Mouse (Mus musculus) liver, embryonic 14.5 days (tissue): ENCODE results near the gene Tbc1d10b. TPM values are rescaled to one million over a fixed set of nuclear protein-coding genes. Genes with fewer than 3 reads are reported as not detected.
A peak's percentile ranks its signal among the peaks of the same experiment; 100 is the strongest.

Source experiments
- ATAC-seq: fragments of 200-750 bp; cut with Nextera tagmentation; 2 replicates; pipeline ENCODE4 v1.8.0; 2017; ENCODE audit warnings: moderate number of reproducible peaks, mild to moderate bottlenecking, moderate library complexity; ENCODE audit not compliant: insufficient read depth
- DNase-seq, 3 experiments: peaks; one replicate each; pipeline ENCODE4 v3.0.0-alpha.2; 2012 to 2013; ENCODE audit warnings: low read depth in 3 of 3, low spot score in 3 of 3
- H3K27ac ChIP-seq: fragments of 300-500 bp; sonication (generic); 2 replicates; pipeline ENCODE4 v1.5.1; 2014; ENCODE audit warnings: moderate library complexity, mild to moderate bottlenecking, control low read depth, inconsistent platforms
- H3K27me3 ChIP-seq: fragments of 300-500 bp; sonication (generic); 2 replicates; pipeline ENCODE4 v1.6.1; 2014; ENCODE audit warnings: mild to moderate bottlenecking, low read length, moderate library complexity; ENCODE audit not compliant: control insufficient read depth, insufficient read depth
- H3K36me3 ChIP-seq: fragments of 300-500 bp; sonication (generic); replicated peaks from 2 replicates; pipeline ENCODE4 v1.6.1; 2014; ENCODE audit warnings: low read depth; ENCODE audit not compliant: control insufficient read depth, insufficient read depth
- H3K4me1 ChIP-seq, 2 experiments: fragments of 200-500 bp in 1 of 2; fragments of 300-500 bp in 1 of 2; sonication (generic) in 1 of 2; replicated peaks; 2 replicates each; pipeline ENCODE4 v1.6.1; 2012 to 2014; ENCODE audit warnings: antibody characterized with exemption in 1 of 2, inconsistent platforms in 1 of 2, low read length in 1 of 2; ENCODE audit not compliant: control insufficient read depth in 2 of 2, insufficient read depth in 2 of 2
- H3K4me2 ChIP-seq: fragments of 300-500 bp; sonication (generic); 2 replicates; pipeline ENCODE4 v1.6.1; 2014; ENCODE audit warnings: low read depth, mild to moderate bottlenecking, control low read depth, moderate library complexity
- H3K4me3 ChIP-seq, 2 experiments: fragments of 200-500 bp in 1 of 2; fragments of 300-500 bp in 1 of 2; sonication (generic) in 1 of 2; 2 replicates each; pipeline ENCODE4 v1.5.1; 2012 to 2014; ENCODE audit warnings: low read depth in 2 of 2, low read length in 2 of 2, mild to moderate bottlenecking in 2 of 2, control low read depth in 1 of 2, inconsistent platforms in 1 of 2, moderate library complexity in 1 of 2; ENCODE audit not compliant: insufficient read depth in 1 of 2
- H3K9ac ChIP-seq: fragments of 300-500 bp; sonication (generic); replicated peaks from 2 replicates; pipeline ENCODE4 v1.6.1; 2014; ENCODE audit warnings: mild to moderate bottlenecking, control low read depth, moderate library complexity
- H3K9me3 ChIP-seq: fragments of 300-500 bp; sonication (generic); 2 replicates; pipeline ENCODE4 v1.6.1; 2016; ENCODE audit warnings: low read length, mixed read lengths; ENCODE audit not compliant: control insufficient read depth
- CTCF ChIP-seq: IDR thresholded peaks from 2 replicates; pipeline ENCODE4 v1.5.1; 2016; ENCODE audit warnings: antibody characterized with exemption, low read depth, control low read depth
- EP300 ChIP-seq: IDR thresholded peaks from 2 replicates; pipeline ENCODE4 v1.6.1; 2016; ENCODE audit warnings: antibody characterized with exemption, low read depth
- WGBS: fragments of 180-500 bp; shearing (Covaris S2); extraction: QIAGEN DNeasy Blood & Tissue Kit; methylation state at CpG from one replicate; pipeline ENCODE4 v1.1.7; 2014; ENCODE audit not compliant: insufficient replicate concordance; 5-methylcytosine and 5-hydroxymethylcytosine counted together
- polyA plus RNA-seq, 2 experiments: library from polyadenylated mRNA; depleted of rRNA in 1 of 2; stranded (reverse) in 1 of 2; unstranded in 1 of 2; fragments of >200 nt; fragmentation: Nextera tagmentation in 1 of 2; extraction: Ambion mirVana in 1 of 2; gene quantifications; 2 replicates each; pipeline versions ENCODE4 v1.2.1 to v1.2.3; 2012 to 2014

The Tbc1d10b gene
- polyA plus RNA-seq, 2 experiments = 10.9 to 15.5 TPM

DNA sequence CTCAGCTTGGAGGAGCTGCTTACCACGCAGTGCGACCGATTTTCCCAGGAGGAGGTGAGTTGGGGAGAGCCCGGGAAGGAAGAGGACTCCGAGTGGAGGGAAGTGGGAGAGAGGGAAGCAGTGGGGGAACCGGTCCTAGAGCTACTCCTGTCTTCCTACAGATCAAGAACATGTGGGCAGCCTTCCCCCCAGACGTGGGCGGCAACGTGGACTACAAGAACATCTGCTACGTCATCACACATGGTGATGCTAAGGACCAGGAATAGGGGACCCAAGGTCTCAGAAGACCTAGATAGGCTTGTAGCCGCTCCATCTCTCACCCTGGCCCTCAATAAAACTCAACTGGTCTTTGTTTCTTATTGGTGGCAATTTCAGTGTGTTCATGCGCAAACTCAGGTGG is 5.7 kb upstream of the Tbc1d10b start:
- H3K27me3 ChIP-seq = no peaks in the 10 kb centered on the region
- no peak overlapping the region for H3K4me3 ChIP-seq
- H3K27ac ChIP-seq = no peak overlapping the region
- DNase-seq (no peak), ATAC-seq (no peak)
- no peaks in the 10 kb centered on the region for H3K36me3 ChIP-seq
- H3K4me2 ChIP-seq = no peak overlapping the region
- TF ChIP-seq CTCF (no peak), EP300 (no peak)
- no peak overlapping the region for H3K9ac ChIP-seq
- H3K4me1 ChIP-seq = peaks cover 22 to 35% of the 10 kb centered on the region in 2 experiments
- WGBS = 62% methylated on average over 12 of the region's 12 CpGs
- H3K9me3 ChIP-seq = no peaks in the 10 kb centered on the region

DNA sequence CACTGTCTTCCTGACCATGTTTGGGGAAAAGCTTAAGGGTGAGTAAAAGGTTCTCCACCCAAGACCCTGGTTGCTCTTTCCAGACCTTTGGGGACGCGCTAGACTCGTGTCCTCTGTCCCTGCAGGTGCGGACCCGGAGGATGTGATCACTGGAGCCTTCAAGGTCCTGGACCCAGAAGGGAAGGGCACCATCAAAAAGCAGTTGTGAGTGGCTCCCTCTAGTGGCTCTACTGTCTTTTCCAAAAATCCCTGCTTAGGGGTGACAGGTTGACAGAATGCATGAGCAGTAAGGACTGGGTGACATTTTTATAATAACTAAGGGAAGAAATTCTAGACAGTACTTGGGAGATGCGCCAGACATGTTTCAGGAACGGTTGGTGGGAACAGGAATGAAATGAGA is 5.2 kb upstream of the Tbc1d10b start:
- no peak overlapping the region for H3K27ac ChIP-seq
- H3K4me1 ChIP-seq = peaks cover 17 to 31% of the 10 kb centered on the region in 2 experiments
- no peaks in the 10 kb centered on the region for H3K36me3 ChIP-seq
- H3K9ac ChIP-seq = no peak overlapping the region
- TF ChIP-seq EP300 (no peak), CTCF (peak; percentile 89)
- DNase-seq (no peak), ATAC-seq (no peak)
- 41% methylated on average over 7 of the region's 7 CpGs for WGBS
- H3K4me3 ChIP-seq = no peak overlapping the region
- H3K9me3 ChIP-seq = no peaks in the 10 kb centered on the region
- no peak overlapping the region for H3K4me2 ChIP-seq
- no peaks in the 10 kb centered on the region for H3K27me3 ChIP-seq

DNA sequence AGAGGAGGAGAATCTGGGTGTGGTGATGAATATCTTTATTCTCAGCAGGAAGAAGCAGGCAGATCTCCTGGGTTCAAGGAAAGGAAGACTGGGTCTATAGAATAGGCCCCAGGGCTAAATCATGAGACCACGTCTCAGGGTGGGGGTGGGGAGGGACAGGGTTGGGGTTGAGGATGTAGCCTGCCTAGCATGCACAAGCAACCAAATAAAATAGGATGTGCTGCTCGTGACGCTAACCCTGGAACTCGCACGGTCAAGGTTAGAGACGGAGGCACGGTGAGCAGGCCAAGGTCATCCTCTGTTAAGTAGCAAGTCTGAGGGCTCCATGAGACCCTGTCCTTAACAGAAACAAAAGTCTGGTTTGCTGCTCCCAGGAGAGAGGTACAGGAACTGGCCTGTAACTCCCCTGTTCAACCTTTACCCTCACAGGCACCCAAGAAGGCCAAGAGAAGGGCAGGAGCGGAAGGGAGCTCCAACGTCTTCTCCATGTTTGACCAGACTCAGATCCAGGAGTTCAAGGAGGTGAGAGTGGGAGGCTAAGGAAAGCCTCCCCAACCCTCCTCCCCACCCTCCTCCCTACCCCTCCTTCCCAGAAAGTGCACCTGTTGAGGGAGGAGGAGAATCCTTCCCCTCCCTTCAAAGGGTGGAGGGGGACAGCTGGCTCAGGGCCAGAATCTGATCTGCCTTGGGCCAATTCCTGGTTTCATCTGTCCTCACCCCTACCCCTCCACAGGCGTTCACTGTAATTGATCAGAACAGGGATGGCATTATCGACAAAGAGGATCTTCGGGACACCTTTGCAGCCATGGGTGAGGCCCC is 4.4 kb upstream of the Tbc1d10b start:
- 85% methylated on average over 12 of the region's 12 CpGs for WGBS
- peaks cover 9 to 22% of the 10 kb centered on the region in 2 experiments for H3K4me1 ChIP-seq
- DNase-seq (no peak), ATAC-seq (no peak)
- TF ChIP-seq EP300 (no peak), CTCF (no peak)
- H3K4me2 ChIP-seq = no peak overlapping the region
- H3K27ac ChIP-seq = no peak overlapping the region
- H3K27me3 ChIP-seq = no peaks in the 10 kb centered on the region
- H3K9me3 ChIP-seq = no peaks in the 10 kb centered on the region
- no peak overlapping the region for H3K9ac ChIP-seq
- no peak overlapping the region for H3K4me3 ChIP-seq
- H3K36me3 ChIP-seq = no peaks in the 10 kb centered on the region

DNA sequence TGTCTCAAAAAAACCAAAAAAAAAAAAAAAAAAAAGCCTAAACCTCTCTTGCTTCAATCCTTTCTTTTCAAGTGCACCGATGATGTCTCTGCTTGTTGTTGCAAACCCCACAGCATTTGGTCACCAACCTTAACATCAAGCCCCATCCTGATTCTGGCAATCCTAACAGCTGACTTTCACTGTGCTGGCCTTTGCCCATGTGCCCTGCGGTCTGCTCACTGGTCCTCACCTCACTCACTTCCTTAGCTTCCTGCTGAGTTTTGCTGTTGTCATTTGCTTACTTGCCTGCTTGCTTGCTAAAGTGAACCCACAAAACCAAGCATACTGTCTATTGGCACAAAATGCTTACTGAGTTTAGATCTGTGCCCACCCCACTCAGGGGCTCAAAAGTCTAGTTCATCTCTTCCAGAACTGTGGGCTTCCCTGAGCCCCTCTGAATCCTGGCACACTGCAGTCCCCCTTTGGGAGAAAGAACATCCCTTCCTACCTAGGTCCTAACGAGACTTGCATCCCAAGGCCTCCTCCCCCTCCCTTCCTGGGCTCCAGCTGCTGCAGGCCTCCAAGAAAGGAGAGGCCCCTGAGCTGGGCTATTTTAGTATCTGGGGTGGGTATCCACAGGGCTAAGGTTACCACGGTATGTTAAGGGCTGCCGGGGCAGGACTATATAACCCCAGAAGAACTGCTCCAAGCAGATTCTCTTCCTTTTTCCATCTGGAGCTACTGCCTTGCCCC is 2.9 kb upstream of the Tbc1d10b start:
- 64% methylated on average over 5 of the region's 5 CpGs for WGBS
- no peak for ATAC-seq
- no peak overlapping the region for H3K27ac ChIP-seq

DNA sequence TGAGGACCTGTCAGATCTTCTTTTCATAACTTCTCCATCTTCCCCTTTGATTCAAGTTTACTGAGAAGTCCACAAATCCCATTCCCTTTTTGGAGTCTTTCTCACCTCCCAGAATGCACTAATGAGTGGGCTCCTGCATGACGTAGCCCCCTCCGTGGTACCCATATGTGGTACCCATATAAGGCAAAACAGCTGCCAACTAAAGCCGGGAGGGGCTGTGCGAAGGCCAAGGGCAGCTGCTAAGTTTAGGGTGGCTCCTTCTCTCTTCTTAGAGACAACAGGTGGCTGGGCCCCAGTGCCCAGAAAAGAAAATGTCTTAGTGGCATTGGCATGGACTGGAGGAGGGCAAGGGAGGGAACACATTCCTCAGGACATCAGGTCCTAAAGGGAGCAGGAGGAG is 2.0 kb upstream of the Tbc1d10b start:
- peak overlapping the region; percentile 99 for H3K9ac ChIP-seq

More for the DNA sequence above, 2.9 kb upstream of the Tbc1d10b start:
- no peak overlapping the region for H3K4me2 ChIP-seq
- no peak for DNase-seq
- H3K4me3 ChIP-seq = no peak overlapping the region
- H3K36me3 ChIP-seq = no peaks in the 10 kb centered on the region
- H3K27me3 ChIP-seq = no peaks in the 10 kb centered on the region
- H3K9ac ChIP-seq = no peak overlapping the region
- peaks cover 7 to 17% of the 10 kb centered on the region in 2 experiments for H3K4me1 ChIP-seq
- TF ChIP-seq EP300 (no peak), CTCF (no peak)
- H3K9me3 ChIP-seq = no peaks in the 10 kb centered on the region

More for the DNA sequence above, 2.0 kb upstream of the Tbc1d10b start:
- DNase-seq = no peak
- no peaks in the 10 kb centered on the region for H3K36me3 ChIP-seq
- no peak for TF ChIP-seq EP300
- no peak for TF ChIP-seq CTCF
- WGBS = 86% methylated on average over 4 of the region's 4 CpGs
- no peaks in the 10 kb centered on the region for H3K27me3 ChIP-seq
- peak overlapping the region in 1 of 2 experiments; percentile 95; a peak in 2 of 4 replicates for H3K4me3 ChIP-seq
- H3K27ac ChIP-seq = peak overlapping the region; percentile 85
- ATAC-seq = no peak
- no peaks in the 10 kb centered on the region for H3K9me3 ChIP-seq
- H3K4me2 ChIP-seq = peak overlapping the region; percentile 91
- H3K4me1 ChIP-seq = peaks cover 12 to 15% of the 10 kb centered on the region in 2 experiments
